Comparison of ENCODE assay signal across 9 mouse cellular contexts in genomic region chr11:84243562-84243961, GRCm38 (mm10).
A peak's percentile ranks its signal among the peaks of the same experiment; 100 is the strongest.
DNase-seq lines count a peak whose midpoint lies in the region; ATAC-seq and TF ChIP-seq lines count a peak whose summit lies in the region.
"Had no signal": no experiment of that assay in that cellular context is flagged by ENCODE, and none has a peak within 500 bp of the region (broad histone marks: within the 10 kb centered on the region; RNA-seq: fewer than 3 reads in every experiment).

No protein-coding gene starts in this region.

- H3K27ac ChIP-seq in hindbrain, embryonic 11.5 days (ENCODE audit: low read depth, low read length), result no peak overlapping the region
- no peak overlapping the region for H3K27ac ChIP-seq in hindbrain, embryonic 16.5 days (ENCODE audit: low read depth, low read length)
- no peak overlapping the region for H3K27ac ChIP-seq in lung, postnatal 0 days (ENCODE audit: low read length)

- no peak overlapping the region for H3K9ac ChIP-seq in hindbrain, embryonic 11.5 days (ENCODE audit: low read depth, low read length)
- no peak overlapping the region for H3K9ac ChIP-seq in hindbrain, embryonic 16.5 days (ENCODE audit: low read depth, low read length)
- H3K9ac ChIP-seq in lung, postnatal 0 days (replicated peaks; ENCODE audit: low read depth), result no peak overlapping the region

- no peaks in the 10 kb centered on the region for H3K4me1 ChIP-seq in hindbrain, embryonic 11.5 days (replicated peaks; ENCODE audit: control insufficient read depth, insufficient read depth, low read length)
- no peaks in the 10 kb centered on the region for H3K4me1 ChIP-seq in hindbrain, embryonic 16.5 days (ENCODE audit: control insufficient read depth, insufficient read depth, low read depth, low read length)
- H3K4me1 ChIP-seq in lung, postnatal 0 days (ENCODE audit: insufficient read depth, low read depth, low read length), result no peaks in the 10 kb centered on the region
- H3K4me1 ChIP-seq: megakaryocyte, embryonic 14.5 days had no signal

- no peak for TF ChIP-seq EP300 in lung, postnatal 0 days (IDR thresholded peaks at IDR 0.05)

- no peaks in the 10 kb centered on the region for H3K36me3 ChIP-seq in hindbrain, embryonic 11.5 days (ENCODE audit: control insufficient read depth, insufficient read depth, low read length)
- H3K36me3 ChIP-seq in hindbrain, embryonic 16.5 days (ENCODE audit: control insufficient read depth, insufficient read depth, low read length), result no peaks in the 10 kb centered on the region; the same call in 1 of the 2 replicates
- H3K36me3 ChIP-seq in lung, postnatal 0 days (ENCODE audit: insufficient read depth, low read length), result no peaks in the 10 kb centered on the region

- no peaks in the 10 kb centered on the region for H3K9me3 ChIP-seq in hindbrain, embryonic 11.5 days (ENCODE audit: control insufficient read depth, low read length)
- H3K9me3 ChIP-seq in hindbrain, embryonic 16.5 days (ENCODE audit: control insufficient read depth, low read length), result no peaks in the 10 kb centered on the region
- no peaks in the 10 kb centered on the region for H3K9me3 ChIP-seq in lung, postnatal 0 days (ENCODE audit: low read length)
- H3K9me3 ChIP-seq: megakaryocyte, embryonic 14.5 days had no signal

- H3K4me2 ChIP-seq in hindbrain, embryonic 11.5 days (replicated peaks; ENCODE audit: low read depth, low read length), result no peak overlapping the region
- no peak overlapping the region for H3K4me2 ChIP-seq in hindbrain, embryonic 16.5 days (ENCODE audit: low read length)
- no peak overlapping the region for H3K4me2 ChIP-seq in lung, postnatal 0 days (replicated peaks; ENCODE audit: low read depth, low read length)

- ATAC-seq in hindbrain, embryonic 11.5 days (ENCODE audit: low FRiP score), result no peak
- no peak for ATAC-seq in hindbrain, embryonic 16.5 days
- no peak for ATAC-seq in lung, postnatal 0 days

- no peaks in the 10 kb centered on the region for H3K27me3 ChIP-seq in hindbrain, embryonic 11.5 days (ENCODE audit: control insufficient read depth, insufficient read depth, low read length)
- H3K27me3 ChIP-seq in hindbrain, embryonic 16.5 days (replicated peaks; ENCODE audit: control insufficient read depth, insufficient read depth, low read length), result no peaks in the 10 kb centered on the region
- no peaks in the 10 kb centered on the region for H3K27me3 ChIP-seq in lung, postnatal 0 days (replicated peaks; ENCODE audit: insufficient read depth, low read length)
- H3K27me3 ChIP-seq: megakaryocyte, embryonic 14.5 days had no signal

- peak; percentile 75 for TF ChIP-seq CTCF in lung, postnatal 0 days (IDR thresholded peaks at IDR 0.05)

- DNase-seq in hindbrain, embryonic 11.5 days (ENCODE audit: low spot score), result peak; percentile 70
- peak; percentile 19 to 40 for DNase-seq in CD8-positive naive resting alpha-beta T cell, adult 2 months (ENCODE audit: low read depth in 2 of 2, low spot score in 2 of 2)
- DNase-seq in adrenal gland, postnatal 14 days, result peak; percentile 70
- peak; percentile 46 for DNase-seq in embryo, embryonic 9.5 days (ENCODE audit: extremely low spot score)
- peak; percentile 78 for DNase-seq in kidney, postnatal 10 days
- DNase-seq in lung, postnatal 0 days (ENCODE audit: low spot score), result peak; percentile 56
- DNase-seq in spleen, postnatal 4 days (ENCODE audit: low spot score in 2 of 2), result peak; percentile 42 to 71

- H3K4me3 ChIP-seq in hindbrain, embryonic 11.5 days (ENCODE audit: low read depth, low read length), result no peak overlapping the region
- H3K4me3 ChIP-seq in hindbrain, embryonic 16.5 days (ENCODE audit: low read length), result no peak overlapping the region
- H3K4me3 ChIP-seq in lung, postnatal 0 days (ENCODE audit: low read depth, low read length), result no peak overlapping the region
- H3K4me3 ChIP-seq: megakaryocyte, embryonic 14.5 days had no signal
